Mouse (Mus musculus): ENCODE data around the gene Acy3.

- TF ChIP-seq CTCF (IDR thresholded peaks at IDR 0.05; ENCODE audit: insufficient read depth, low read depth, low read length), result no peak
- no peak for TF ChIP-seq POLR2A (IDR thresholded peaks at IDR 0.05; ENCODE audit: insufficient read depth, low read depth, low read length)
Measured at GRCm38 (mm10) chr19:4023185-4023584, 36.8 kb downstream of the Acy3 start.
